Mouse (Mus musculus) liver, postnatal 0 days (tissue): Measurements from ENCODE around the gene Nfix. TPM values are rescaled to one million over a fixed set of nuclear protein-coding genes. Genes with fewer than 3 reads are reported as not detected.

Source experiments
- ATAC-seq: fragments of 200-750 bp; cut with Nextera tagmentation; 2 replicates; pipeline ENCODE4 v1.8.0; 2017; ENCODE audit warnings: mild to moderate bottlenecking, moderate library complexity
- DNase-seq: peaks from one replicate; pipeline ENCODE4 v3.0.0-alpha.2; 2016
- H3K27ac ChIP-seq: fragments of 300-500 bp; sonication (generic); 2 replicates; pipeline ENCODE4 v1.5.1; 2014; ENCODE audit warnings: antibody characterized with exemption, moderate library complexity, mild to moderate bottlenecking, low read depth
- H3K27me3 ChIP-seq: fragments of 300-500 bp; sonication (generic); 2 replicates; pipeline ENCODE4 v1.6.1; 2014; ENCODE audit warnings: low read length, control low read depth, mixed read lengths; ENCODE audit not compliant: insufficient read depth
- H3K36me3 ChIP-seq: fragments of 300-500 bp; sonication (generic); replicated peaks from 2 replicates; pipeline ENCODE4 v1.6.1; 2014; ENCODE audit warnings: mild to moderate bottlenecking, control low read depth, low read length, moderate library complexity, mixed read lengths; ENCODE audit not compliant: insufficient read depth
- H3K4me1 ChIP-seq: fragments of 300-500 bp; sonication (generic); 2 replicates; pipeline ENCODE4 v1.6.1; 2014; ENCODE audit warnings: antibody characterized with exemption, mild to moderate bottlenecking, control low read depth; ENCODE audit not compliant: insufficient read depth
- H3K4me2 ChIP-seq: fragments of 300-500 bp; sonication (generic); 2 replicates; pipeline ENCODE4 v1.6.1; 2014; ENCODE audit warnings: low read depth, mild to moderate bottlenecking, low read length, moderate library complexity, mixed read lengths
- H3K4me3 ChIP-seq: fragments of 300-500 bp; sonication (generic); 2 replicates; pipeline ENCODE4 v1.5.1; 2014; ENCODE audit warnings: low read depth, low read length
- H3K9ac ChIP-seq: fragments of 300-500 bp; sonication (generic); replicated peaks from 2 replicates; pipeline ENCODE4 v1.6.1; 2014; ENCODE audit warnings: mild to moderate bottlenecking, moderate library complexity
- H3K9me3 ChIP-seq: fragments of 300-500 bp; sonication (generic); 2 replicates; pipeline ENCODE4 v1.6.1; 2016; ENCODE audit warnings: mild to moderate bottlenecking, control low read depth, low read length, mixed read lengths
- CTCF ChIP-seq: sonication (generic); IDR thresholded peaks from 2 replicates; pipeline ENCODE4 v1.5.1; 2016; ENCODE audit warnings: antibody characterized with exemption, low read depth
- EP300 ChIP-seq: IDR thresholded peaks from 2 replicates; pipeline ENCODE4 v1.6.1; 2016; ENCODE audit warnings: antibody characterized with exemption, low read depth, mild to moderate bottlenecking
- WGBS: fragments of 180-500 bp; shearing (Covaris S2); extraction: QIAGEN DNeasy Blood & Tissue Kit; methylation state at CpG from one replicate; pipeline ENCODE4 v1.1.7; 2014; ENCODE audit not compliant: insufficient replicate concordance; 5-methylcytosine and 5-hydroxymethylcytosine counted together
- polyA plus RNA-seq: library from polyadenylated mRNA; unstranded; fragments of >200 nt; fragmentation: Nextera tagmentation; extraction: Ambion mirVana; gene quantifications from 2 replicates; pipeline ENCODE4 v1.2.1, GENCODE M21; 2015

Gene Nfix
- polyA plus RNA-seq, 1 experiment from 2014 or later, result 4.7 TPM

- no peaks in the 10 kb centered on the region for H3K9me3 ChIP-seq
- peaks cover 9% of the 10 kb centered on the region for H3K4me1 ChIP-seq
- TF ChIP-seq CTCF, result no peak
- no peak for TF ChIP-seq EP300
- H3K27ac ChIP-seq, result no peak overlapping the region
- DNase-seq, result peak; percentile 51
- no peaks in the 10 kb centered on the region for H3K36me3 ChIP-seq
- H3K9ac ChIP-seq, result no peak overlapping the region
- H3K4me3 ChIP-seq, result no peak overlapping the region
- ATAC-seq, result peak; percentile 86
- WGBS, result 55% methylated on average over 12 of the region's 12 CpGs
- H3K4me2 ChIP-seq, result no peak overlapping the region
- H3K27me3 ChIP-seq, result peaks cover 35% of the 10 kb centered on the region
Measured at GRCm38 (mm10) chr8:84770100-84770953, 29.8 kb downstream of the Nfix start.

GRCm38 (mm10) chr8:84769324-84769723, 30.8 kb downstream of the Nfix start:
- H3K27me3 ChIP-seq, result peaks cover 27% of the 10 kb centered on the region
- 94% methylated on average over 8 of the region's 8 CpGs for WGBS
- TF ChIP-seq CTCF (no peak), EP300 (no peak)
- H3K9ac ChIP-seq, result no peak overlapping the region
- H3K4me3 ChIP-seq, result no peak overlapping the region
- H3K4me2 ChIP-seq, result no peak overlapping the region
- H3K27ac ChIP-seq, result no peak overlapping the region
- DNase-seq, result no peak
- ATAC-seq, result no peak
- H3K9me3 ChIP-seq, result no peaks in the 10 kb centered on the region
- peaks cover 7% of the 10 kb centered on the region for H3K4me1 ChIP-seq
- H3K36me3 ChIP-seq, result no peaks in the 10 kb centered on the region

DNA sequence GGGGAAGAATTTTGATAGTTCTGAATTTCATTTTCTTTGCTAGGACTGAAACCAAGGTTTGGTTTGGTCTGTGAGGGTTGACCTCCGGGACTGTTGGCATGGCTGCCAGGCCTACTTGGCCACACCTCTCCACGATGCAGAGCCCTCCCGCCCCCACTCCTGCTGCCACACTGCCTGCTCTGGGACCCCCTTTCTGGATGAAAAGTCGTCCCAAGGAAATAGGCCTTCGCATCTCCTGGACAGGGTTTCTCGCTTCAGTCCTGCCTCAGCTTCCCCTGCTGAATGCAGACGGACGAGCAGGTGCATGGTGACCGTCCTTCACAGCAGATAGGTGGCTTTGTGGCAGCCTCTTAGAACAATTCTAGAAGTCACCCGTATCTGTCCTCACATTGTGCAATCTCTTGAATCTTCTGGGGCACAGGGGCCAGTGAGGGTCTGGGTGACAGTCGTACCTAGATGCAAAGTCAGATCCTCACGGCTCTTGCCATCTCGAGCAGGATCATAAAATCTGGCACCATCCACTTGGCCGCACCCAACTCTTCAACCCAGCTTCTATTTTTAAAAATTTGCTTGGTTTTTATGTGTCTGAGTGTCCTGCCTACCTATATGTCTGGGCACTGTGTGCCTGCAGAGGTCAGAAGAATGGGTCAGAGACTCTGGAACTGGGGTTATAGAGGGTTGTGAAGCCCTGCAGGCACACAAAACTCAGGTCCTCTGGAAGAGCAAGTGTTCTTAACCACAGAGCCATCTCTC, 31.6 kb downstream of the Nfix start:
- H3K4me2 ChIP-seq, result no peak overlapping the region
- H3K9me3 ChIP-seq, result no peaks in the 10 kb centered on the region
- H3K27me3 ChIP-seq, result peaks cover 19% of the 10 kb centered on the region
- H3K4me3 ChIP-seq, result no peak overlapping the region
- 83% methylated on average over 14 of the region's 14 CpGs for WGBS
- no peak overlapping the region for H3K27ac ChIP-seq
- H3K36me3 ChIP-seq, result no peaks in the 10 kb centered on the region
- TF ChIP-seq CTCF (no peak), EP300 (no peak)
- no peak for ATAC-seq
- no peak overlapping the region for H3K9ac ChIP-seq
- H3K4me1 ChIP-seq, result peaks cover 5% of the 10 kb centered on the region
- DNase-seq, result no peak

- Histone ChIP-seq H3K27me3 (peaks cover 13% of the 10 kb centered on the region), H3K27ac (no peak overlapping the region), H3K4me1 (peaks cover 2% of the 10 kb centered on the region), H3K4me3 (no peak overlapping the region), H3K36me3 (no peaks in the 10 kb centered on the region), H3K9me3 (no peaks in the 10 kb centered on the region), H3K4me2 (no peak overlapping the region), H3K9ac (no peak overlapping the region)
- no peak for TF ChIP-seq EP300
- ATAC-seq (no peak), DNase-seq (no peak)
- 81% methylated on average over 10 of the region's 10 CpGs for WGBS
Measured at GRCm38 (mm10) chr8:84767221-84767620, 32.9 kb downstream of the Nfix start.

DNA sequence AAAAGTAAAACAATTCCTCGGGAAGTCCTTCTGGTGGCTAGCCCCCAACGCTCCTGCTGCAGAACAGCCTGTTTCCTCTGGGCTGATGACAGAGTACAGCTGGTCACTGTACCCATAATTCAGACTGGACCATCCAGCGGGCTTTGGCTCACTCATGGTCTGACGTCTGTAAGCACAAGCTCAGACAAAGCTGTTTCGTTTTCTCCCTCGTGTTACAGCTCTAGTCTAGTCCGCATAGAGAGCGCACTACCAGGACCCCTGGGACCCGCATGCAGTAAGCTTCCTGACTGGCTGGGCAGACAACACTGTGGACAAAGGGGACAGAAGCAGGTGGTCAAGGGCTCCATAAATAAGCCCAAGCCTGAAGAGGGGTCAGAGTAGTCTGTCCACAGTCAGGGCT, 33.7 kb downstream of the Nfix start:
- Histone ChIP-seq H3K9me3 (no peaks in the 10 kb centered on the region), H3K36me3 (no peaks in the 10 kb centered on the region), H3K4me1 (peaks cover 2% of the 10 kb centered on the region), H3K27me3 (0 out of 2 replicates have a peak, but pooled peaks cover 6% of the 10 kb centered on the region), H3K4me3 (no peak overlapping the region), H3K4me2 (no peak overlapping the region), H3K9ac (no peak overlapping the region), H3K27ac (no peak overlapping the region)
- TF ChIP-seq CTCF, result no peak
- no peak for TF ChIP-seq EP300
- no peak for ATAC-seq
- WGBS, result 79% methylated on average over 9 of the region's 9 CpGs
- no peak for DNase-seq

- no peaks in the 10 kb centered on the region for H3K36me3 ChIP-seq
- 72% methylated on average over 10 of the region's 10 CpGs for WGBS
- no peaks in the 10 kb centered on the region; the same call in none of the 2 replicates for H3K4me1 ChIP-seq
- ATAC-seq (no peak), DNase-seq (no peak)
- H3K27ac ChIP-seq, result no peak overlapping the region
- H3K9me3 ChIP-seq, result no peaks in the 10 kb centered on the region
- H3K27me3 ChIP-seq, result 0 out of 2 replicates have a peak, but pooled peaks cover 2% of the 10 kb centered on the region
- no peak overlapping the region for H3K4me2 ChIP-seq
- H3K9ac ChIP-seq, result no peak overlapping the region
- TF ChIP-seq CTCF (no peak), EP300 (no peak)
- H3K4me3 ChIP-seq, result no peak overlapping the region
Measured at GRCm38 (mm10) chr8:84765629-84766028, 34.5 kb downstream of the Nfix start.
